Mouse (Mus musculus) olfactory bulb, adult 2 months (tissue): ENCODE data around the gene Tmem63b.

Experiments used
- CTCF ChIP-seq: fragments of 200-500 bp; IDR thresholded peaks from 2 replicates; pipeline ENCODE4 v1.5.1; 2012; ENCODE audit warnings: low read depth, mild to moderate bottlenecking, low read length, moderate library complexity; ENCODE audit not compliant: insufficient read depth
- POLR2A ChIP-seq: fragments of 200-500 bp; IDR thresholded peaks from 2 replicates; pipeline ENCODE4 v1.6.1; 2012; ENCODE audit warnings: mild to moderate bottlenecking, low read depth, low read length, moderate library complexity; ENCODE audit not compliant: insufficient read depth

DNA sequence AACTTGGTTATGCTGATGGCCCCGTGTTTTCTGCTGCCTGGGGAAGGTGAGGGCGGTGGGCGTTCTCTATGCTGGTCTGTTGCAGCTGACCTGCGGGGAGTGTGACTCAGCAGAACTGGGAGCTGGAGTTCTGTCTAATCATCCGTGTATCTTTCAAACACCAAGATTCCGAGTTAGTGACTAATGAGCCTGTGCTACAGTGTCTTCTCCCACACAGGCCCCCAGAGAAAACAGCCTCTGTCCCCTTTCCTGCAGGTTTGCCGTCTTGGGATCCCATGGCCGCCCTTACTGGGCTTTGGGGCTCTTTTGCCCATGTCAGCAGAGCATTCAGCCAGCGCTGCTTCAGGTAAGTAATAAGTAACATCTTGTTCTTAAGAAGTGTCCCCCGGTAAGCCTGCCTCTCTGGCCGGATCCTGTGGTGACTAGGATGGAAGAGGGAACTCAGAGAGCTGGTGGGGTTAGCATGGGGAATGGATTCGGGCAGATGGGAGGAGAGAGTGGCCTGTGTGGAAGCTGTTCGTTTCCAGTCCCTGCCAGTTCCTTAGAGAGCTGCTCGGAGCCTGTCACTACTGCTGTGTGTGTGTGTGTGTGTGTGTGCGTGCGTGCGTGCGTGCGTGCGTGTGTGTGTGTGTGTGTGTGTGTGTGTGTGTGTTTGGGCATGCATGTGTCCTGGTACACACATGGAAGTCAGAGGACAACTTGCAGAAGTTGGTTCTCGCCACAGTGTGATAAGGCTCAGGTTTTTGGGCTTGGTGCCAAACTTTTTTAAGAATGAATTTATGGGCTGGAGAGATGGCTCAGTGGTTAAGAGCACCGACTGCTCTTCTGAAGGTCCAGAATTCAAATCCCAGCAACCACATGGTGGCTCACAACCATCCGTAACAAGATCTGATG lies 8.8 kb upstream of the Tmem63b start:
- TF ChIP-seq POLR2A, result no peak
- no peak for TF ChIP-seq CTCF
